Mouse (Mus musculus) cerebral cortex, adult 2 months (tissue): ENCODE measurements around the gene Vac14.

ENCODE experiments used
- WGBS: fragments of 180-500 bp; shearing (Covaris S2); methylation state at CpG from one replicate; pipeline ENCODE4 v1.1.7; 2018; 5-methylcytosine and 5-hydroxymethylcytosine counted together

Vac14 gene

GRCm38 (mm10) chr8:110749500-110750170 lies 131.2 kb downstream of the Vac14 start:
- 61% methylated on average over 10 of the region's 10 CpGs for WGBS

GRCm38 (mm10) chr8:110750269-110750668 lies 131.9 kb downstream of the Vac14 start:
- 32% methylated on average over 13 of the region's 13 CpGs for WGBS

GRCm38 (mm10) chr8:110751490-110751889 lies 133.1 kb downstream of the Vac14 start:
- WGBS: 60% methylated on average over 5 of the region's 5 CpGs

GRCm38 (mm10) chr8:110754713-110755112 lies 136.3 kb downstream of the Vac14 start:
- WGBS: 28% methylated on average over 4 of the region's 4 CpGs

GRCm38 (mm10) chr8:110755511-110756170 lies 137.3 kb downstream of the Vac14 start:
- 32% methylated on average over 15 of the region's 15 CpGs for WGBS

- 60% methylated on average over 5 of the region's 5 CpGs for WGBS
Measured at GRCm38 (mm10) chr8:110756196-110756595, 137.8 kb downstream of the Vac14 start.

GRCm38 (mm10) chr8:110760280-110760940 lies 142.0 kb downstream of the Vac14 start:
- 68% methylated on average over 7 of the region's 7 CpGs for WGBS

- WGBS: 37% methylated on average over 5 of the region's 5 CpGs
Measured at GRCm38 (mm10) chr8:110761185-110761584, 142.8 kb downstream of the Vac14 start.

- 74% methylated on average over 6 of the region's 6 CpGs for whole genome bisulfite sequencing
Measured at GRCm38 (mm10) chr8:110761988-110762387, 143.6 kb downstream of the Vac14 start.

- WGBS: 56% methylated on average over 3 of the region's 3 CpGs
Measured at GRCm38 (mm10) chr8:110764671-110765070, 146.3 kb downstream of the Vac14 start.

- 76% methylated on average over 6 of the region's 6 CpGs for WGBS
Measured at GRCm38 (mm10) chr8:110767261-110767660, 148.9 kb downstream of the Vac14 start.
